Mouse (Mus musculus) embryonic facial prominence, embryonic 10.5 days (tissue): Measurements from ENCODE around the gene Mybl2. TPM values are rescaled to one million over a fixed set of nuclear protein-coding genes. Genes with fewer than 3 reads are reported as not detected.

Experiments used
- DNase-seq: peaks from one replicate; pipeline ENCODE4 v3.0.0-alpha.2; 2017; ENCODE audit warnings: low spot score
- H3K27ac ChIP-seq: fragments of 300-500 bp; sonication (generic); replicated peaks from 2 replicates; pipeline ENCODE4 v1.5.1; 2016; ENCODE audit warnings: mild to moderate bottlenecking
- H3K27me3 ChIP-seq: fragments of 300-500 bp; sonication (generic); replicated peaks from 2 replicates; pipeline ENCODE4 v1.6.1; 2016; ENCODE audit warnings: low read depth, mild to moderate bottlenecking; ENCODE audit not compliant: poor library complexity, severe bottlenecking
- H3K36me3 ChIP-seq: fragments of 300-500 bp; sonication (generic); replicated peaks from 2 replicates; pipeline ENCODE4 v1.6.1; 2016; ENCODE audit warnings: mild to moderate bottlenecking, moderate library complexity
- H3K4me1 ChIP-seq: fragments of 300-500 bp; sonication (generic); 2 replicates; pipeline ENCODE4 v1.6.1; 2016
- H3K4me3 ChIP-seq: fragments of 300-500 bp; sonication (generic); 2 replicates; pipeline ENCODE4 v1.5.1; 2016; ENCODE audit warnings: mild to moderate bottlenecking, moderate library complexity
- H3K9me3 ChIP-seq: fragments of 300-500 bp; sonication (generic); 2 replicates; pipeline ENCODE4 v1.6.1; 2016; ENCODE audit warnings: mild to moderate bottlenecking
- WGBS: fragments of 180-500 bp; shearing (Covaris S2); methylation state at CpG from one replicate; pipeline ENCODE4 v1.1.7; 2016; 5-methylcytosine and 5-hydroxymethylcytosine counted together
- polyA plus RNA-seq: library from polyadenylated mRNA; unstranded; fragments of >200 nt; fragmentation: Nextera tagmentation; extraction: Ambion mirVana; gene quantifications from 2 replicates; pipeline ENCODE4 v1.2.1, GENCODE M21; 2016

Gene Mybl2
- 49.8 and 54.4 TPM in 2 replicates for polyA plus RNA-seq

DNA sequence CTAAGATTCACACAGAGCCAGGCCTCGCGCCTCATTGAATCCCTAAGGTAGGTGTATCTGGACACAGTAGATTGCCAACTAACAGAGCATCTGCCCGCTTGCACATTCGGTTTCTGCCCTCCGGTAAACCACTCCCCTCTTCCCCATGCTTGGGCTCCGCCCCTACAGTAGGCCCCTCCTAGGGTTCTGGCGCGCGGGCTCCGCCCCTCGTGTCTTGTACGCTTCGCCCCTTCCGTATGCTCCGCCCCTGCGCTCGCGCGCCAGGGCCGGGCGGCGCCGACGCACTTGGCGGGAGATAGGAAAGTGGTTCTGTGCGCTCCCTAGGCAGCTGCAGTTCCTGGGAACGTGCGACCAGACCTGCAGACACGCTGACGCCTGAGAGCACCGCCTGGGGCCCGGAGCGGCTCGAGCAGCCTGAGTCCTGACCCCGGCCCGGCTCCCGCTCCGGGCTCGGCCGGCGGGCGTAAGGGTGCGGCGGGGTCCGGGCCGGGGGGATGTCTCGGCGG is at the start of gene Mybl2:
Mybl2 (plus strand) TSS at position 353 of the 506 bp plus-strand sequence.
- Histone ChIP-seq H3K4me1 (peaks cover 46% of the 10 kb centered on the region), H3K9me3 (no peaks in the 10 kb centered on the region), H3K36me3 (peaks cover 8% of the 10 kb centered on the region), H3K27ac (peak within 1 kb of the TSS; percentile 91), H3K27me3 (no peaks in the 10 kb centered on the region), H3K4me3 (peak within 1 kb of the TSS; percentile 88)
- under 1% methylated on average over 48 of the region's 48 CpGs for WGBS
- peak; percentile 96 for DNase-seq

DNA sequence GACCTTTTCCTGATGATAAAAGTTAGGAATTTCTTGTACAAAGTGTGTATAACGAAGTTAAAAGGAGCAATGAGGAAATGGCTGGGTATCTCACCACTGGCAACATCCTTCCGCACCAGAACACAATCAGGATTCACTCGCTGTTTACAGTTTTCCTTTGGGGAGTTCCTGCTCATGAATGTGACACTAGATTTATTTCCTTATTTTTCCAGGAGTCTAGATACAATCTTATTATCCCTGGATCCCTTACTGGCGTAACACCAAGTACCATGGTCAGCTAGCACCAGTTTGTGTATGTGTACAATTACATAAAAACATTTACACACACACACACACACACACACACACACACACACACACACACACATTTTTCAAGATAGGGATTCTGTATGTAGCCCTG is 47.2 kb upstream of the Mybl2 start:
- Histone ChIP-seq H3K9me3 (no peaks in the 10 kb centered on the region), H3K36me3 (no peaks in the 10 kb centered on the region), H3K4me1 (no peaks in the 10 kb centered on the region), H3K27me3 (0 out of 2 replicates have a peak, but pooled peaks cover 11% of the 10 kb centered on the region), H3K27ac (no peak overlapping the region), H3K4me3 (no peak overlapping the region)
- WGBS, result 87% methylated on average over 4 of the region's 4 CpGs
- DNase-seq, result no peak

- WGBS, result under 1% methylated on average over 57 of the region's 57 CpGs
- H3K36me3 ChIP-seq, result 0 out of 2 replicates have a peak, but pooled peaks cover 4% of the 10 kb centered on the region
- peak within 1 kb of the TSS; percentile 86 for H3K4me3 ChIP-seq
- peaks cover 11% of the 10 kb centered on the region for H3K4me1 ChIP-seq
- no peaks in the 10 kb centered on the region for H3K9me3 ChIP-seq
- H3K27me3 ChIP-seq, result no peaks in the 10 kb centered on the region
- H3K27ac ChIP-seq, result peak within 1 kb of the TSS; percentile 90
- DNase-seq, result peak; percentile 92
Measured at GRCm38 (mm10) chr2:163016916-163017743, 37.4 kb upstream of the Mybl2 start, which contains the start of gene Ift52. Gene Ift52, plus strand, starts transcription at chr2:163017354.

DNA sequence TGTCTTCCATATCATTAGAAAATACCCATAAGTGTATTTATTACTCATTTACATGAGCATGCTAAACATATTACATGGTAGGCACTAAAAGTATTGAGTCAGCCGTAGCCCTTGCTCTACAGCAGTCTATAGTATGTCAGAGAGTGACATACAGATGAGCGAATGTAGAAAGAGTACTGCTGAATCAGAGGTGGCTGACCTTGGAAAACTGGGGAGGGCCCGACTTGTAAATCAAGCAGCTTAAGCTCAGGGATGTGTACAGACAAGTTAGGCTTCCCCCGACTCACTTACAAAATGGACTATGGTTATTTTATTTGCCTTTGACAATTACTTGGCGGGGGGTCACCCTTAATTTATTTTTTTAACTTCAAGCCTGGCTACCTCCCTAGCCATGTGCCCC is 23.2 kb upstream of the Mybl2 start:
- no peaks in the 10 kb centered on the region for H3K4me1 ChIP-seq
- DNase-seq, result no peak
- H3K27ac ChIP-seq, result no peak overlapping the region
- 91% methylated on average over 5 of the region's 5 CpGs for WGBS
- peaks cover 98% of the 10 kb centered on the region for H3K36me3 ChIP-seq
- no peaks in the 10 kb centered on the region for H3K27me3 ChIP-seq
- no peaks in the 10 kb centered on the region for H3K9me3 ChIP-seq
- no peak overlapping the region for H3K4me3 ChIP-seq

GRCm38 (mm10) chr2:163031757-163032156 is 22.7 kb upstream of the Mybl2 start:
- no peak for DNase-seq
- Histone ChIP-seq H3K4me1 (no peaks in the 10 kb centered on the region), H3K27me3 (no peaks in the 10 kb centered on the region), H3K9me3 (no peaks in the 10 kb centered on the region), H3K36me3 (peaks cover 98% of the 10 kb centered on the region), H3K27ac (no peak overlapping the region), H3K4me3 (no peak overlapping the region)
- WGBS, result 85% methylated on average over 2 of the region's 2 CpGs

DNA sequence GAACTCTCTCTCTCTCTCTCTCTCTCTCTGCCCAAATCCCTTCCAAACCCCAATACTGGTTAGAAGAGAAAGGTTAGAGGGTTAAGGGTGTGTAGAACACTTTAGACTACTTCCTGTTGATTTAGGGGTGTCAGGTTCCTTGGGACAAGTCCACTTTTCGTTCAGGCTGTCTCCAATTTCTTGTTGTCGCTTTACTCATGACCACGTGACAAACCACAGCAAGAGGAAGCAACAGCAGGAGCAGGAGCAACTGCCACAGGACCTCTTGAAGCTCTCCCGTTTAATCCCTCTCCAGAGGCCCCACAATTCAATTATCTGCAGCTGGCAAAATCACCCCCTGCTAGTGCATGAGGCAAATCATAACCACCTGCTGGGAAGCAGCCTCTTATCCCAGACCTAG is 21.9 kb upstream of the Mybl2 start:
- Histone ChIP-seq H3K4me1 (no peaks in the 10 kb centered on the region), H3K27me3 (no peaks in the 10 kb centered on the region), H3K9me3 (no peaks in the 10 kb centered on the region), H3K4me3 (no peak overlapping the region), H3K36me3 (peaks cover 98% of the 10 kb centered on the region), H3K27ac (no peak overlapping the region)
- no peak for DNase-seq
- 36% methylated on average over 4 of the region's 4 CpGs for WGBS

DNA sequence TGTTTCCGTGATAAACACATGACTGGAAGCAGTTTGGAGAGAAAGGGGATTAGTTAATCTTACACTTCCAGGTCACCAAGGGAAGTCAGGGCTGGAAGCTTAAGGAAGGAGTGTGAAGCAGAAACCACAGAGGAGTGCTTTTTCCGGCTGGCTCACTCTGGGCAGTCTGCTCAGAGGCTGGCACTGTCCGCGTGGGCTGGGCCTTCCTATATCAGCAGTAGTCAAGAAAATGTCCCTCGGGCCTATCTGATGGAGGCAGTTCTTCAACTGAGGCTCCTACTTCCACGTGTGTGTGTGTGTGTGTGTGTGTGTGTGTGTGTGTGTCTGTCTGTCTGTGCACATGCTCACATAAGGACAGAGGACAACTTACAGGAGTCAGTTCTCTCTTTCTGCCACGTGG is 14.5 kb upstream of the Mybl2 start:
- H3K27me3 ChIP-seq, result no peaks in the 10 kb centered on the region
- WGBS, result 87% methylated on average over 7 of the region's 7 CpGs
- H3K36me3 ChIP-seq, result peaks cover 92% of the 10 kb centered on the region
- H3K4me1 ChIP-seq, result no peaks in the 10 kb centered on the region
- no peaks in the 10 kb centered on the region for H3K9me3 ChIP-seq
- H3K4me3 ChIP-seq, result no peak overlapping the region
- DNase-seq, result no peak
- H3K27ac ChIP-seq, result no peak overlapping the region

DNA sequence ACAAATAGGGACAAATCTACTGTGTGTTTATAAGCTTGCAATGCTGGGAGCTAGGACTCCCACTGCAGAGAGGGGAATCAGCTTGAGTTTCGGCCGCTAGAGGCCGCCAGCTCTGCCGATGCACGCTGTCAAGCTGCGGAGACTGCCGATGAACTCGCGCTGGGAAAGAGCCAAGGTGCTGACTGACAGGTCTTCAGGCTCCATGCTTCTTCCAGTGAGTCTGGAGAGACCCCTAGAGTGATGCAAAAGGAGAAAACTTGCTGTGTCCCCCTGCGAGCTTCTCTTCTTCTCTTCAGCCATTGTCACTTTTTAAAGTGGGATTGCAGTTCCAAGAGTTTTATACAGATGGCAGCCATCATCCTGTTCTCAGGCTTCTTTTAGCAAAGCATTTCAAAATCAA is 6.4 kb upstream of the Mybl2 start:
- Histone ChIP-seq H3K36me3 (peaks cover 57% of the 10 kb centered on the region), H3K27ac (no peak overlapping the region), H3K9me3 (no peaks in the 10 kb centered on the region), H3K4me3 (peak overlapping the region; percentile 25; the same call in 1 of the 2 replicates), H3K27me3 (no peaks in the 10 kb centered on the region), H3K4me1 (peaks cover 11% of the 10 kb centered on the region)
- peak; percentile 76 for DNase-seq
- WGBS, result 5% methylated on average over 10 of the region's 10 CpGs

- peaks cover 47% of the 10 kb centered on the region for H3K36me3 ChIP-seq
- no peaks in the 10 kb centered on the region for H3K9me3 ChIP-seq
- WGBS, result 96% methylated on average over 2 of the region's 2 CpGs
- peaks cover 17% of the 10 kb centered on the region for H3K4me1 ChIP-seq
- no peak for DNase-seq
- H3K27ac ChIP-seq, result no peak overlapping the region
- no peak overlapping the region for H3K4me3 ChIP-seq
- H3K27me3 ChIP-seq, result no peaks in the 10 kb centered on the region
Measured at GRCm38 (mm10) chr2:163049116-163049515, 5.4 kb upstream of the Mybl2 start.

GRCm38 (mm10) chr2:163051691-163052090 is 2.8 kb upstream of the Mybl2 start:
- H3K27me3 ChIP-seq, result no peaks in the 10 kb centered on the region
- H3K36me3 ChIP-seq, result peaks cover 22% of the 10 kb centered on the region
- no peak for DNase-seq
- WGBS, result 72% methylated on average over 1 of the region's 1 CpGs
- H3K4me1 ChIP-seq, result peaks cover 42% of the 10 kb centered on the region
- no peak overlapping the region for H3K27ac ChIP-seq
- no peaks in the 10 kb centered on the region for H3K9me3 ChIP-seq
- no peak overlapping the region for H3K4me3 ChIP-seq

GRCm38 (mm10) chr2:163052101-163052500 is 2.4 kb upstream of the Mybl2 start:
- Histone ChIP-seq H3K9me3 (no peaks in the 10 kb centered on the region), H3K4me3 (no peak overlapping the region), H3K27ac (no peak overlapping the region), H3K36me3 (peaks cover 18% of the 10 kb centered on the region), H3K4me1 (peaks cover 46% of the 10 kb centered on the region), H3K27me3 (no peaks in the 10 kb centered on the region)
- 22% methylated on average over 4 of the region's 4 CpGs for WGBS
- no peak for DNase-seq

DNA sequence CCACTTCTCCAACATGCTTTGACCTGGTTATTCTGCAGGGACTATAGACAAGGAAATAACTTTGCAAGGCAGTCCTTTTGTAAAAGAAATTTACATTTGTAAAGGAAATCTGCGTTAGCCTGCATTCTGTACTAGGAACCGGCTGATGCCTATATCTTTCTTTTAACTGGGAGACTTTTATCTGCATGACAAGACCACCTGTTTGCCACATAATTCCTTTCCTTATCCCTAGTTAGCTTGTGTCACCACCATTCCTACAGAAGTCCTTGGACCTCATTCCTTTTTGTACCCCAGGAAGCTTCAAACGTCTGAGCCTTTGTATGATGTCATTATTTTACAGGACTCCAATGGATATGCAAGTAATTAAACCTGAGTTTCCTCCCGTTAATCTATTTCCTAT is 1.7 kb upstream of the Mybl2 start:
- Histone ChIP-seq H3K9me3 (no peaks in the 10 kb centered on the region), H3K27ac (no peak overlapping the region), H3K4me3 (no peak overlapping the region), H3K4me1 (peaks cover 46% of the 10 kb centered on the region), H3K27me3 (no peaks in the 10 kb centered on the region), H3K36me3 (peaks cover 13% of the 10 kb centered on the region)
- 73% methylated on average over 4 of the region's 4 CpGs for WGBS
- no peak for DNase-seq
